Mouse (Mus musculus) spleen, postnatal 10 days (tissue): ENCODE data around the gene Rhbdd1.

Experiments
- DNase-seq, 2 experiments: peaks; one replicate each; pipeline ENCODE4 v3.0.0; 2021 to 2022; ENCODE audit warnings: low spot score in 2 of 2

Gene Rhbdd1

DNA sequence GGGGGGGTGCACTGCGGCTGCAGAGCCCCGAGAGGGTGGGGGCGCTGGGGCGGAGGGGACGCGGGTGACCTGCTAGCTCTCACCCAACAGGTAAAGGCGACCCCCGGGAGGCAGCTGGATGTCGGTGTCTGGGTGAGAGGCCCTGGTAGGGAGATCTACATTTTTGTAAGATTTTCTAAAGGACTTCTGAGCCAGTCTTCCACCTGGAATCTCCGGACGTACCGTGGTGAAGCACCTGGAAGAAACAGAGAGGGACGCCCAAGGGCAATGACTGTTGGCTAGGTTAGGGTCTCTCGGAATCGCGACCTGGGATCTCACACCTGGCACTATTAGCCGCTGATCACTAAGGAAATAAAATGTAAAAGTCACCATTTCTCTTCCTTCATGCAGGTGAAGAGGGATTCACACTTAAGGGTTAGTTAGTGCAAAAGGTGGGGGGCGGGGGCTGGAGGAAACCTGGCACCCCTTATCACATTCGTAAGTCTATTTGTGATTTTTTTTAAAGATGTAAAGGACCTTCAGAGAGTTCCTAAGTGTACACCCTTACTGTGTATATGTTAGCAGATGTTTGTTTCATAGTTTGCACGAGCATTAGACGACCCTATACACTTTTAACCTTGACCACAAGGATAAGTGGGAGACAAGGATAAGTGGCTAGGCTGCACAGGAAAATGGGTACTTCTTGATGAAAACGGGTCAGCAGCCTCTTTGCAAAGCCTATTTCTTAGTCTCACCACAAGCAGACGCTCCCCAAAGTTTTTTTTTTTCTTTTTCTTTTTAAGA, 24.1 kb upstream of the Rhbdd1 start:
- DNase-seq = no peak

DNA sequence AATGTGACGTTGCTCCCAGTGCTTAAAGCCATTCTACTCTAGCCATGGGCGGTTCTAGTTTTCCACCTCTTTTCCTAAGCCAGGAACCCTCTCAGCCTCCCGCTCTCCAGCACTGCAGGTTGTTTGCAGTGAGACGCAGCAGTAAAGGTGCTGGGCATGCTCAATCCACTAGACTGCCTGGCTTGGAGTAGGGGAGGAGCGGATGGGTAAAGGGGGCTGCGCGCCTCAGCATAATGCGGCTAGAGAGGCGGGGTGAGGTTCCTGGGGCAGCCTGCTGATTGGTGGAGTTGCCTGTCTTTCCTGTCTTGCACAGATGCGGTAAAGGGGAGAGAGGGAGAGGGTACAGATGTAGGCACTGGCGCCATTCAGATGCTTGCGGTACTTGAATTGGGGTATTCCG, 23.5 kb upstream of the Rhbdd1 start:
- DNase-seq = no peak

DNA sequence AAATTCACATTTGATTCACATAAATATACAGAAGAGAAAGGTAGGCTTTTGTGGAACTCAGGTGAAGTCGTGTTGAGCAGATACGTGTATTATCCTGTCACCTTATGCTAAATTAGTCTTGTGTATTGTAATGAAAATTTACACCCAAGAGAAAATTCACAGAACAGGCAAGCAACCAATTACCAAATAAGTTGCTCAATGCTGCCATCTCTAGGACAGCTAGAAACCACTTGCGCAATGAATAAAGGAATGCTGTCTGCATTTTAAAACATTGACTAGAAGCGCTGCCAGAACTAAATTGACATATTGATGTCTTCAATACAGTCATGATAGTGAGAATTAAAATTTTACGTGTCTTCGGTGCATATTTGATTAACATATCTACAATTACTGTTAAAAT, 22.1 kb upstream of the Rhbdd1 start:
- DNase-seq = no peak

DNA sequence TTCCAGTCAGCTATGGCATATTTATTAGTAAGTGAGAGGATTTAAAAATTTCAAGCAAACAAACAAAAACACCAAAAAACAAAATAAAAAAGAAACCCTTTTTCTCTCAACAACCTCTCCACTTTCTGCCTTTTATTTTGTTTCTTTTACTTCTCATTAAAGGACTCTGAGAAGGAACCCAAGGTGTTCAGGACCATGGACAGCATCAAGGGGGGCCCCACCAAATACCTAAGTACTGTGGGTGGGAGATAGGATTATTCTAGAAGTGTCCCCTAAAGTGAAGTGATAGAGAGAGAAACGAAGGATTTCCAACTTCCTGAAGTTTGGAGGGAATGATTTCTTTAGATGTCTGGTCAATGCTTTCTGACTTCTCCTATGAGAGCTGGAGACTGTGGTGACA, 17.7 kb upstream of the Rhbdd1 start:
- DNase-seq = no peak

DNA sequence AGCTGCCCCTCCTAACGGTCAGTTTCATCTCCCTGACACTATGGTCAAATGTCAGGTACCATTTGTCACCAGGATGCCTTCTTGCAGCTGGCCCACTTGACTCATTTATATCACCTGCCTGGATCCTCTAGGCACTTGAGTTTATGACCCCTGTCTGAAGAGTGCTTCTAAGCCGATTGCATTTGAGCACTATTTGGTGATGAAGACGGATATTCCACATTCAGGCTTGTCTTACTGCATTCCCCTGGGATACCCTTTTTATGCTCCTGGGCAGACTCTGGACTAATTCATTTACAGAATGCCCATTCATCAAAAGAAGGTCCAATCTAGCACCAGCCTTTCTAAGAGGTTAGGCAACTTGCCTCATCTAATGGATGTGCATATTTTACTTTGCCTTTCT, 11.8 kb upstream of the Rhbdd1 start:
- no peak for DNase-seq

DNA sequence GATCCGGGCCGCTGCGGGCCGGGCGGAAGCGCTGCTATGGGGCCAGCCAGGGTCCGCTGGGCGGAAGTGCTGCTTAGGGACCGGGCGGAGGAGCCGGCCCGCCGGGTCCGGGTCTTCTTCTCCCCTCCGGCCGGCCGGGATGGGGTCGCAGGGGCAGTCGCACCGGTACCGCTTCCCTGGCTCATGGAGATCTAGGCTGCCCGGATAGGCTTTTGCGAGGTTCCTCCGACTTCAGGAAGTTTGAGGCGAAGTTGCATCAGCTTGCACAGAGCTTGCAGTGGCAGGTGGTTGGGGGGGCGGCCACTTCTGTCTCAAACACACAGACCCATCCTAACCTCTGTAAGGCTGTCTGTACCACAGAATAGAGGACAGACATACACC, 484 bp downstream of the Rhbdd1 start:
- DNase-seq = peak in 1 of 2 experiments; percentile 68

DNA sequence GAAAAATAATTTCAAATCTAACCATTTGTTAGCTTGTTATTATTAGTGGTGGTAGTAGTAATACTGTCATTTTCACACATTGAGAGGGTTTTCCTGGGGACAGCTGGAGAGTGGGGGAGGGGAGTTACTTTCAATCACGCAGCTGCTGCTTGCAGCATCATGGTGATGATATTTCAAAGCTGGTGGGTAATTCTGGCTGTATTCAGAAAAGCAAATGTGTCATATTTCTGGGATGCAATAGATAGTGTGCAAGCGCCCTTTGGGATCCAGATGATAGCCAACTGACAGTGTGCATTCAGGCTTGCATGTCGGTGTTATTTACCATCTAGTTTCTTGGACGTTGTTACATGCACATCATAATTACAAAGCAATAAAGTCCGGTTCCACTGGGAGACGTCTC, 4.2 kb downstream of the Rhbdd1 start:
- no peak for DNase-seq

DNA sequence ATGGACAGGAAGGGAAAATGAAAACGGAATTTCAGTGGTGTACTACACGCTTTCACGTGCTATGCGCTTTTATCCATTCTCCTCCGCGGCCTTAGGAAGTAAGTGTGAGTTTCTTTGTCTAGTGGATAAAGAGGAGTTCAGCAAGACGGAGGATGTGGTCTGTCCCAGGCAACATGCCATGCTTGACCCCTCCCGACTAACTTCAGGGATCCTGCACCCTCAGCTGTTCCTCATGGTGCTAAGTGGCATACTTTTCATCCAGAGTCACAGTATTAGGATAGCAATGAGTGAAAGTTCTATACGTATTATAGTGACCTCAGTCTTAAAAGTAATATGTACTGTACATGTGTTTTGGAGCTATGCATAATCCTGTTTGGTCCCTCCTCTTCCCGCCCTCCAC, 4.6 kb downstream of the Rhbdd1 start:
- no peak for DNase-seq

DNA sequence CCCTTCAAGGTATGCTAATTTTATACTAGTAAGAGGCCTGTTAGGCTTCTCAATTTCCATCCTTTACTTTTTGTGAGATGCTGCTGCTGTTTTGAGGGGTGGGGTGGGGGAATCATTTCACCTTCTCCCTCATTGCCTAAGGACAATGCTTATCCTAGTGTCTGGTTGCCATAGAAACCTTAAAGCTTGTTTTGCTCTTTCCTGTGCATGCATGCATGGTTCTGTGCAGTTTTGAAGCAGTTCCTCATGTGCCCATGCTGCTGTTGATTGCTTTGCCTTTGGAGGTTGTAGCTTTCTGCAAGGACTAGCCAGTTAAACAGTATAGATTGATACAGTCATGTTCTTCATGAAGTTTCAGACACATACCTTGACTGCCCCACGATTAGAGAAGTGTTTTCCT, 5.2 kb downstream of the Rhbdd1 start:
- no peak for DNase-seq

DNA sequence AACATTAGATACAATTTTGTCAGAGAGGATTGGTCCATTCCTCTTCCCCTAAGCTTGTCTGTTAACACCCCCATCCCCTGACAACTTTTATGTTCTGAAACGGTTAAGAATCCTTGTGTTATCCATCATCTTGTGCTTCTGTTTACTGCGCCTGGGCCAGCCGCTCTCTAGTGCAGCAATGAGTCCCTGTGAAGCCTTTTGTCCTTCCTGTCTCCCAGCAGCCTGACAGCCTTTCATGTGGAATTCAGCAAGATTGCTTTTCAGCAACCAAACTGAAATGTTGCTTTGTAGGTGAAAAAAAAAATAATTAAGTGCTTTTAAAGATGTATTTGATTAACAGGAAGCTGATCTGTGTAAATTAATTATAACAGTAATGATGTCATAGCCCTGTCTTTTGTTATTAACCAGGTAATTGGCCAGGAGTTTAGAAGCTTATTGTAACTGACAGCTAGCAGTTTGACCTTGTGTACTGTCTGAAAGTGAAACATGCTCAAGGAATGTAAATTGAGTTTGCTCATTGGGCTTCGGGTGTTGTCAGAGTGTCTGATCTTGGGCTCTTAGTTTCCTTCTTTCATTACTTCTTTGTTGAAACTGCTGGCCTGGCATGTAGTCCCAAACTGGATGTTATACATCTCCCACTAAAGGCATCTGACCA, 8.0 kb downstream of the Rhbdd1 start:
- no peak for DNase-seq

DNA sequence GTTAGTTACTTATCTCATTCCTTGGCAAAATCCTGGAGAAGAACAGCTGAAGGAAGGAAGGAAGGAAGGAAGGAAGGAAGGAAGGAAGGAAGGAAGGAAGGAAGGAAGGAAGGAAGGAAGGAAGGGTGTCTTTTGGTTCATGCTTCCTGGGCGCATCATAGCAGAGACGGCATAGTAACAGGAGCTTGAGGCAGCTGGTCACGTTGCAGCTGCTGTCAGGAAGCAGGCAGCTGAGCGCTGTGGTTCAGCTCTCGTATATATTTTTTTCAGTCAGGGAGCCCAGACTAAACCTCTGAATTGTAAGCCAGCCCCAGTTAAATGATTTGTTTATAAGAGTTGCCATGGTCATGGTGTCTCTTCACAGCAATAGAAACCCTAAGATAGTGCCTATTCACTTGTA, 9.9 kb downstream of the Rhbdd1 start:
- DNase-seq = no peak

DNA sequence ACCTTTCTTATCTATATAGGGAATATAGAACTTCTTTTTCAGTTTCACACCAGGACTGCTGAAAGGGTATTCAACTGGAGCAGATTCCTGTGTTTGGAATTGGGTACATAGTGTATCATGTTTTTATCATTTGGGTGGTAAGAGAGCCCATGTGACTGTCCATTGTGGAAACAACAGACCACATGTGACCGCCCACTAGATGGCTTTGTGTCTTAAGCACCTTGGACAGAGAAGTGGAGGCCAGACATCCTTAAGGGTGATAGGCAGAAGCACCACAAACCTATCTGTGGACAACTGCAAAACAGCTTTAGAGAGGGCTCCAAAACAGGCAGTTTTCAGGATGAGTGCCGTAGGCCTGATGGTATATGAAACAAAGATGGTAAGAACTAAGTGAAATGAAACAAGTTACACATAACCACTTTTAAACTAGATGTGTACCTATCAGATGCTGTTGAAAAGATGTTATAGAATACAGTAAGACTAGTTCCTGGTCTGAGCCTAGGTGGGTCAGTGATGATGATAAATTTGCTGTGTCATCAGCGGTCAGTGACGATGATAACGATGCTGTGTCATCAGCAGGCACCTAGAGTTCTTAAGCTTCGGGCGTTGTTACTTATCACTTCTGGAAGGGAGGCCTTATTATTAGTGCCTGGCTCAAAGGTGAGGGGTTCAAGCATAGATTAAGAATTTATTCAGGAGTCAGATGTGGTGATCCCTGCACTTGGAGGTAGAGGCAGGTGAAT, 12.0 kb downstream of the Rhbdd1 start:
- no peak for DNase-seq

DNA sequence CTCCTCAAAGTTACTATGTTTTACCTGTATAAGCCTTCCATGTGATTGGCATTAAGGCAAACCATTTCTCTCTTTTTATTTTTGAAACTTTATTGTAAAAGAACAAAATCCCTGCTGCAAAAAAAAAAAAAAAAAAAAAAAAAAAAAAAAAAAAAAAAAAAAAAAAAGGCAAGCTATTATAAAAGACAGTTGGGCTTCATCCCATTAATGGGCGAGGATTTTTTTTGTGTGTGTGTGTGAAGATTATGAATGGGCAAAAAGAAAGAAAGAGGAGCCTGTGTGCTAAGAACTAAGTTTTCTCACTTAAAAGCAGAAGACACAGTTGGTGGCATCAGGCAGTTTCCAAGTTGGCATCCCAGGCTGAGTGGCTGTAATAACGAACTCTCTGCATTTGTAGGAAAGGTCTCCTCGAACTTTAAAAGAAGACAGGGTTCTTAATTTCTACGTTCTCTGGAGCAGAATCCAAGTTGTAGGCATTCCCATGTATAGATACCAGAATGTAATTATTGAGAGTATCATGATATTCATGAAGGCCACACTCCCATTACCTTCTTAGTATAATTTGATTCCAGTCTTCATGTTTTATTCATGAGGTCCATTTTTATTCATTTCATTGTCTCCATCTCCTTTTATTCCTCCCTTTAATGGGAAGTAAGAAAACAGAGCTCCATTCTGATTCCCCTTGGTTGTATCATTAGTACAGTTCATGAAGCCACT, 13.1 kb downstream of the Rhbdd1 start:
- no peak for DNase-seq

DNA sequence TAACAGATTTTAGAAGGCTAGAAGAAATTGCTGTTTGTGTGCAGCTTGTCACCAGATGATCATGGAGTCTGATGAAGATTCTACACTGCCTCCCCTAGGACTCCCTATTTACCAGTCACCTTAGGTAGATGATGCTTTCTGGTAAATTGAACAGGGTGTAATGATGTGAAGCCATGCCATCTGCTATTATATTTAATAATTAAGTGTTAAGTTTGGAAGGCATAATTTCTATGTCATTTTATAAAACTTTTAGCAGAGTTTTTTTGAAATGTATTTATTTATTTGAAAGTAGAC, 13.6 kb downstream of the Rhbdd1 start:
- no peak for DNase-seq

DNA sequence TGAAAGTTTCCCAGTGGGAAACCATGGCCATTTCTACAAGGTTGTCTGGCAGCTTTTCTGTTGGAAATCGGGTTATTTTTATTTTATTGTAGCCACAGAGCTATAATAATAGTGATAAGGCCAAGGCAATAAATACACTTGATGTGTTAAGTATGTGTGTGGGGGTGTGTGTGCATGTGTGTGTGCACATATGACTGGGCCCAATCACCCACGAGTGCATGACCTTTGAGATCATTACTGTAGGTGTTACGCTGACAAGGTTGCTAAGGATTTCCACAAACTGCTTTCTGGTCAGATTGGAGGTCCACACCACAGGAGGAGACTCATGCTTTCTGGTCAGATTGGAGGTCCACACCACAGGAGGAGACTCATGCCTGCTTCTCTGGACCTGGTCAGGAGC, 18.3 kb downstream of the Rhbdd1 start:
- DNase-seq = no peak

DNA sequence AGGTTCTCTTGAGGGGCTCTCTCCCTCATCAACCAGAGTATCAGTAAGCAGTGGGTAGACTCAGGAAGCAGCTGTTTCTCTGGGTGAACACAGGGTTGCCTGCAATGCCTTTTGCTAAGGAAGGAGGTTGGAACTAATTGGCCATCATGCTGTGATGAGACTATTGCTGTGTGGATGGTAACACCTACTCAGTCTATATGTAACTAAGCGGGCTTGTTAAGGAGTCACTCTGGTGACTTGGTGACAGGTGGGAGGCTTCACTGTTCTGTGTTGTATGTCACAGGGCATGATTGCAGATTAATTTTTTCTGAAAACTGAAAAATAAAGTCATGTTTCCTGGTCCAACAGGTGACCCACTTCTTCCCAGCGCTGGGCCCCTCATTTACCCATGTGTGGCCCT, 36.8 kb downstream of the Rhbdd1 start:
- DNase-seq = no peak

DNA sequence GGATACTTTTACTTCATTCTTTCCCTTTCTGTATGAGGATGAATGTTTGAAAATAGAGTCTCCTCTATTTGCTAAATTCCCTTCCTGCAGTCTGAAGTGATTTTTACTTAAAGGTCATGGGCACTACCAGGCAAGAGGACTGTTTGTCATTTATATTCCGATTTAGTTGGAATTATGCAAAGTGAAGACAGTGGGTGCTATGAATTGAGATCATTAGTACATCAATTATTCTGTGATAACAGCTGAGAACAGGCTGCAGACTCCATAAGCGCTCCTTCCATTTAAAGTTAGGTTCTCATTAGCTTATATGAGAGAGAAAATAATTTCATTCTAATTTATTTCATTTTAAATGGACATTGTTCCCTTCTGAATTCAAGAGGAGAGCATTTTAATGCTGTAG, 37.5 kb downstream of the Rhbdd1 start:
- DNase-seq = no peak

DNA sequence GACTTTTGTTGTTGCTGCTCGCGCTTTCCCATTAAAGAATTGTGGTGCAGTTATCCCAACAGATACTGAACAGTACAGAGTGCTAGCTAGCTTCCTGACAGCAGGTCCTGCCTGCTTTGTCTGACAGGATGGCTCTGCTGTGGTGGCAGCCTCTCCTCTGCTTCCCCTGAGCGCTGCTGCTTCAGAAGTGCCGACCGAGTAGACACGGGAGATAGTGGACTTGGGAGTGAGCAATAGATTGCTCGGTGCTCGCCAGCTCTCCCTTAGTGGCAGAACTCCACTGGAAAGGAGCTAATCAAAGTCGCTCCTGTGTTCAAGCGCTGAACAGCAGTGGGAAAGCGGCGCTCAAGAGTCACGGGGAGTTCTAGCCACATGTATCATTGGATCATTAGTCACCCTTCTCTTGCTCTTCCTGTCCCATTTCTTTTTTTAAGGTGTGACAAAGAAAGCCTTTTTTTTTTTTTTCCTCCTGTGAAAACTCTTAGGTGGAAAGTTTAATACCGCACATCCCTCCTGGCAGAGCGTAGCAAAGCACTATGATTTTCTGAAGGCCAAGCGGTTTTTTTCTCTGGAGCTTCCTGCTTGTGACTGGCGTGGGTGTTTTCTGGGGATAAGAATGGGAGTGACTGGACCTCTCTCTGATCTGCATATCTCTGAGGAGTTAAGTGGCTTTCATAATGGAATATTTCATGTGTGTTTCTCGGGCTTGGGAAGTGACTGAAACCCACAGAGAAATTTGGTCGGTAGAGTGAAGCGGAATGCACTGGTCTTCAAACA, 42.8 kb downstream of the Rhbdd1 start:
- no peak for DNase-seq

DNA sequence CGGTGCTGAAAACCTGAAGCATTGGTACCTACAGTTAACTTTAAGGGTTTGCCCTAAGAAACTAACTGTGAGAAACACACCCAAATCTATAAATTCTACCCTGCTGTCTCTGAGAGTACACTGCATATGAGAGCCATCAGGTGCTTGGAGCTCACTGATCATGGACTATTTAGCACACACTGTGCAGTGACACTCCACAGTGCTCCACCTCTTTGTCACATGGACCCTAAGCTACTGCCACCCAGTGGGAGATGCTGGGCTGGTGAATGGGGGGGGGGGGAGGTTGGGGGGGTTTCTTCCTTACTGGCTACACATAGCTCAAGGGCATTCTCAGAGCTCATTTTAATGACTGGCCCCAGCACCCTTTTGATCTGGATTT, 43.4 kb downstream of the Rhbdd1 start:
- no peak for DNase-seq

DNA sequence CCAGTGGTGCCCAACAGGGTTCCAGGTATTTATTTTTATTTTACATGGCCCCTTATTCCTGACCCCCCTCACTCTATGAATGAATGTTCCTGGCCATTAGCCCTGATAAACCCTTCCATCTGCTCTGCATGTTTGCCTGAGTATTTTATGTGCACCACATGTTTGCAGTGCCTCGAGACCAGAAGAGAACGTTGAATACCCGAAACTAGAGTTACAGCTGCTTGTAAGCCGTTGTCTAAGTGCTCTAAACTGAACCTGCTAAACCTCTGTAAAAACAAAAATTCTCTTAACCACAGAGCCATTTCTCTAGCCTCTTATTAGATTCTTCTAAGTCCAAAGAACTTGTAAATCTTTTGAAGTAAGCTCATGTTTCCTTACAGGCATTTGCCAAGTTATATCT, 45.0 kb downstream of the Rhbdd1 start:
- no peak for DNase-seq

DNA sequence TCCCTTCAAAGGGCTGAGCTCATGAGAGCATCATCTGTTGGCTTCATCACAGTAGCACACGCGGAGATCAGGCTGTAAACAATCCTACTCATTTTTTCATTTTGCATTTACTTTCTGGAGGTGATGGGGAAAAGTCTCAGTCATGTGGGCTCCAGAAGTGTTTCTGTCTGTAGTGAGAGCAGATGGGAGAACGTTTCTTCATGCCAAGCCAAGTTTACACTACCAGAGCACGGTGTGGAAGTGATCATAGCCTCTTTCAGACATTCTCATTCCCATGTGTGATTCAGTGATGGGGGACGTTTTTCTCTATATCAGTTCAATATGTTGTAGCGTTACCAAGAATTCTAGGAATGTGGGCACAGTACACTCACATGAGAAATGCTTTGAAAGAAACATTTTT, 45.9 kb downstream of the Rhbdd1 start:
- DNase-seq = no peak

DNA sequence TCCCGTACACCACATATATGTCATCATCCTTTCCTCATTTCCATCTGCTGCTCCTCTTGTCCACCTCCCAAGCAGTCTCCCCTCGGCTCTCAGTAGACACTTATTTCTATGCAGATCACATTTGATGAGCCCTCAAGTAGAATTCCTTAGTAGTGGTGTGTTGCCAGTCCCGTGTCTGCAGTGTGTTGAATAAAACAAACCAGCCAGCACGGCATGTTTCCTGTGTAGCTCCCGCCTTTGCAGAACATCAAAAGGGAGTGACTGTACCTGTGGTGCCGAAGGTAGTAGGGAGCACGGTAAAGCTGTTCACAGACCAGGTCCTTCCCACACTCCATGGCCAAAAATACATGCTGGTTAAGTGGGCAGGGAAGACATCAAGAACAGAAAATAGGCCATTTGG, 47.8 kb downstream of the Rhbdd1 start:
- no peak for DNase-seq
